Mouse (Mus musculus) CD4-positive naive resting alpha-beta T cell, adult 57 days (primary cell): Measurements from ENCODE around the gene Gbp9. TPM values are rescaled to one million over a fixed set of nuclear protein-coding genes. Genes with fewer than 3 reads are reported as not detected.

ENCODE experiments used
- total RNA-seq: library from RNA; stranded (reverse); gene quantifications from one replicate; pipeline ENCODE4 v1.2.4, GENCODE M21; 2023

Gene Gbp9
- 74.0 TPM for total RNA-seq

GRCm38 (mm10) chr5:105139409-105140088 lies at the start of gene Gbp9, which contains the start of the genes Gbp8 and Gbp4:
Gbp9 (minus strand) TSS chr5:105139539.
Gbp8 (minus strand) TSS chr5:105139540.
Gbp4 (minus strand) TSS chr5:105139586.

Other genes with a start within 250 kb of the Gbp9 start
- 10.3 TPM for gene Abcg3, start 156.8 kb downstream of the Gbp9 start, total RNA-seq
- 31.2 TPM for gene Gbp8, start within 50 bp of the Gbp9 start, total RNA-seq
- 122 TPM for gene Gbp4, start within 50 bp of the Gbp9 start, total RNA-seq
- 11.3 TPM for gene Gbp10, start 100.0 kb upstream of the Gbp9 start, total RNA-seq
- gene Gm43302, start 154.2 kb upstream of the Gbp9 start, total RNA-seq = not detected
- gene Gbp6, start 154.2 kb upstream of the Gbp9 start, total RNA-seq = 38.3 TPM